Mouse (Mus musculus) CD8-positive naive resting alpha-beta T cell, adult 2 months (primary cell): ENCODE results near the gene Gtpbp6.
A peak's percentile ranks its signal among the peaks of the same experiment; 100 is the strongest.
"Not testable (repeated sequence)": the region's sequence is repeated elsewhere in the genome, so short reads cannot be mapped to it uniquely, and the experiment has no call there.

Experiments used
- DNase-seq, 2 experiments: peaks; one replicate each; pipeline ENCODE4 v3.0.0; 2022; ENCODE audit warnings: low read depth in 2 of 2, low spot score in 2 of 2

The Gtpbp6 gene

GRCm38 (mm10) chr5:110100921-110101631 lies 6.9 kb downstream of the Gtpbp6 start:
- peak; percentile 29 to 50 for DNase-seq

DNA sequence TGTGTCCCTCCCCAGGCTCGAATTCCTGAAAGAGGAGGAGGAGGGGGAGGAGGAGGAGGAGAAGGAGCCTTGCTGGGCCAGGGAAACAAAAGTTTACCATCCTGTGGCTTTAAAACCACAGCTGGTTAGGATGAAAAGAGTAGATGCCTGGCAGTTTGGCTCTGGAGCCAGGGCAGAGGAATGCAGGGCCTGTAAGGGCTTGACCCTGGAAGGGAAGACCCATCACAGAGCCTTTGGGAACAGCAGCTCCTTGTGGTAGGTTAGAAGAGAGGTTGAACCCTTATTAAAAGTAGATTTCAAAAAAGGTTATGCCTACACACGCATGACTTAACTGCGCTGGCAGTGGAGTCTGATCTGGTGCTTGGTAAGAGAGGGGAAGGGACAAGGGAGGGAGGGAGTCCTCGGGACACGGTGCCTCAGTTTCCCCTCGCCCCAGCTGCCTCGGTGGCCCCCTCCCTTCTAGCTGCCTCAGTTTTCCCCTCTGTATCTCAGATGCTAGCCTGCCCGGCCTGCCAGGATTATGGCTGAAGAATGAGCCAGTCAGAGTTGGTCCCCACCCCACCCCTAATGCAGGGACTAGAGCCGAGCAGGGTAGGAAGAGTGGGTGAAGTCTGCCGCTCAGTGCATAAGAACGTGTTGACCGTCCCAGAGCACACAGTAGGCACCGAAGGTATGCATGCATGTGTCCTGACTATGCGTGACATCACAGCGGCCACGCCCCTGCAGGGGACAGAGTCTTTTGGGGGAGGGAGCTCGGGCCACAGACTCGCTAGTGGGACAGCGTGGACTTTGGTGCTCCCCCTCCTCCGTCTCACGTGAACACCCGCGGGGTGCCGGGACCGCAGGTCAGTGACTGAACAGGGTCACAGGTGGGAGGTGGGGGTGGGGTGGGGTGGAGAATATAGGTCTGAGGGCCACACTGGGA lies 8.1 kb downstream of the Gtpbp6 start, which contains the start of gene Plcxd1:
Gene Plcxd1 (plus strand): TSS at position 314 of the 925 bp plus-strand sequence.
- no peak for DNase-seq

GRCm38 (mm10) chr5:110098991-110099477 lies 9.0 kb downstream of the Gtpbp6 start:
- no peak for DNase-seq

DNA sequence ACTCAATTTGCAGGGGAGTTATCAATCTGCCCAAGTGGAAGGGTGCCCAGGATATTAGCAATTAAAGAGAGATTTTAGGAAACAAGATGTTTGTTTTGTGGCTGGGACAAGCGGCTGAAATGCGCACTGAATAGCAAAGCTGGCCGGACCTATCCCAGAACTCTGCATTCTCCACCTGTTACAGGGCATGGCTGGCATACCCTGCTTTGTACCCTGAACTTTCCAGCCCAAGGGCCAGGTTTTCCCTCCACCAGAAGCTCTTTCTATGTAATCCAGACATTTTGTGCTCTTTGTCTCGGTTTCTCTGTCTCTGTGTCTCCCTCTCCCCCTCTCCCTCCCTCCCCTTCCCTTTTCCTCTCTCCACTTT lies 13.2 kb downstream of the Gtpbp6 start:
- DNase-seq, result no peak

- peak; percentile 71 to 81 for DNase-seq
These were observed 13.8 kb downstream of the Gtpbp6 start, which contains the start of gene Gm35315 for GRCm38 (mm10) chr5:110094030-110094846. TSS of gene Gm35315 (minus strand) at chr5:110094420.

GRCm38 (mm10) chr5:110091546-110091945 lies 16.5 kb downstream of the Gtpbp6 start:
- DNase-seq, result no peak

DNA sequence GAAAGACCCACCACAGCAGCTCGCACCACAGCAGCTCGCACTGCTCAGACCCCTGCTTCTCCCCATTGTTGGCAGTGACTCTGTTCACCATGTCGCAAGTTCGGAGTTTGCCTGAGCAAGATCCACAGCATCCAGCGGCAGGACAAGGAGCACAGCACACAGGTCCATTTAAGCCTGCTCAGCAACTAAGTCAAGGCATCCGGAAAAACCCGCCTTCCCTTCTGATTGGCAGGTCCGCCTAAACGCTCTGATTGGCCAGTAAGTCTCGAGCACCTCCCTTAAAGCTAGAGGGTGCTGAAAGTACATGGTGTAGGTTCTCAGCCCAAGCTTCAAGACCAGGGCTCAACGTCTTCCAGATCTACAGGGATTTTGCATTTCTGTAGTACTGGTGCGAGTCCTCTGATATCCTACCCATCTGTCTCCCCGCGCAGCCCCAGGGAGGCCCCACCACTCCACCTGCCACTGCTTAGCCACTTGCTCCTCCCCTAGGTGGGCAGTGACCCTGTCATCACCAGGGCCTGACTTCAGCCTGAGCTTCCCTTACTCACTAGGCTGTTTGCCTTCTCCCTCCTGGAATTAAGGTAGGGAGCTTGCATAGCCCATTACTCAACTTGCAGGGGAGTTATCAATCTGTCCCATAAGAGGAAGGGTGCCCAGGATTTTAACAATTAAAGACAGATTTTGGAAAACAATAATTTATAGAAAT lies 21.7 kb downstream of the Gtpbp6 start:
- no peak for DNase-seq

DNA sequence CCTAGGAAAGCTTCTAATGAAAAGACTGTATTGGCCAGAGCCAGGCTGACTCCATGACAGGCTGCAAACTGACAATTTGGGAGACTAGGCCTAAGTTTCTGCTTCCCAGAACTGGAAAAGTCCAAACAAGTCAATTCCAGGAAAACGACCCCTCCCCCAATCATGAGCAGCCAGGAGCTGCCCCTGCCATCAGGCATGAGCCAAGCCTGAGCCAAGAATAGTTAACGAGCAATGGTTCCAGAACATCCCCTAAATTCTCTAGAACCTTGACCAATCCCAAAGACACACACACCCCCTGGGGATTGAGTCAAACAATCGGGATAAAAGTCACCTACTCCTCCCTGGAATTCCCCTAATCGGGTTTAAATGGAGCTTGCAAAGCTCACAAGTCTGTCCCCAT lies 25.0 kb downstream of the Gtpbp6 start:
- no peak for DNase-seq

DNA sequence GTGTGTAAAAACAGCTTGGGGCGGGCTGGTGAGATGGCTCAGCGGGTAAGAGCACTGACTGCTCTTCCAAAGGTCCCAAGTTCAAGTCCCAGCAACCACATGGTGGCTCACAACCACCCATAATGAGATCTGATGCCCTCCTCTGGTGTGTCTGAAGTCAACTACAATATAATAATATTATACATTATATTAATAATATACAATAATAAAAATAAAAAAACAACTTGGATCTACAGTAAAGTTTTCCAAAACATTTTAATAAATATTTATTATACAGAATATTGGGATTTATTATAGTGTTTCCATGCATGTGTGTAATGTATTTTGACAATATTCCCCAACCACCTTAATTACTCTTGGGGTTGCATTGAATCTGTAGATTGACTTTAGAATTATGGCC lies 35.6 kb downstream of the Gtpbp6 start, which contains the start of gene Gm17655:
Gene Gm17655 (minus strand): TSS at position 101 of the 400 bp plus-strand sequence.
- DNase-seq, result not testable (repeated sequence)

- DNase-seq, result peak; percentile 63 to 70
These were observed 50.2 kb downstream of the Gtpbp6 start for GRCm38 (mm10) chr5:110057637-110058408.
